Mouse (Mus musculus) forebrain, embryonic 13.5 days (tissue): Measurements from ENCODE around the gene Rps11. TPM values are rescaled to one million over a fixed set of nuclear protein-coding genes. Genes with fewer than 3 reads are reported as not detected.

ENCODE experiments used
- ATAC-seq: fragments of 200-750 bp; cut with Nextera tagmentation; 2 replicates; pipeline ENCODE4 v1.8.0; 2017
- H3K27ac ChIP-seq: fragments of 300-500 bp; sonication (generic); 2 replicates; pipeline ENCODE4 v1.5.1; 2015; ENCODE audit warnings: inconsistent platforms, mild to moderate bottlenecking, moderate library complexity
- H3K27me3 ChIP-seq: fragments of 300-500 bp; sonication (generic); 2 replicates; pipeline ENCODE4 v1.6.1; 2015; ENCODE audit warnings: mild to moderate bottlenecking, inconsistent platforms
- H3K36me3 ChIP-seq: fragments of 300-500 bp; sonication (generic); 2 replicates; pipeline ENCODE4 v1.6.1; 2015; ENCODE audit warnings: mild to moderate bottlenecking, inconsistent platforms; ENCODE audit not compliant: poor library complexity, severe bottlenecking
- H3K4me1 ChIP-seq: fragments of 300-500 bp; sonication (generic); 2 replicates; pipeline ENCODE4 v1.6.1; 2015; ENCODE audit warnings: inconsistent platforms
- H3K4me2 ChIP-seq: fragments of 300-500 bp; sonication (generic); 2 replicates; pipeline ENCODE4 v1.6.1; 2015; ENCODE audit warnings: inconsistent platforms, mild to moderate bottlenecking, moderate library complexity
- H3K4me3 ChIP-seq: fragments of 300-500 bp; sonication (generic); 2 replicates; pipeline ENCODE4 v1.5.1; 2015; ENCODE audit warnings: mild to moderate bottlenecking, inconsistent platforms
- H3K9ac ChIP-seq: fragments of 300-500 bp; sonication (generic); 2 replicates; pipeline ENCODE4 v1.6.1; 2015; ENCODE audit warnings: mild to moderate bottlenecking, inconsistent platforms
- H3K9me3 ChIP-seq: fragments of 300-500 bp; sonication (generic); replicated peaks from 2 replicates; pipeline ENCODE4 v1.6.1; 2016; ENCODE audit warnings: inconsistent platforms
- WGBS: fragments of 180-500 bp; shearing (Covaris S2); methylation state at CpG from one replicate; pipeline ENCODE4 v1.1.7; 2015; 5-methylcytosine and 5-hydroxymethylcytosine counted together
- polyA plus RNA-seq: library from polyadenylated mRNA; unstranded; fragments of >200 nt; fragmentation: Nextera tagmentation; extraction: Ambion mirVana; gene quantifications from 2 replicates; pipeline ENCODE4 v1.2.1, GENCODE M21; 2015

Gene Rps11
- polyA plus RNA-seq, 1 experiment from 2014 or later, result 1,406 TPM

DNA sequence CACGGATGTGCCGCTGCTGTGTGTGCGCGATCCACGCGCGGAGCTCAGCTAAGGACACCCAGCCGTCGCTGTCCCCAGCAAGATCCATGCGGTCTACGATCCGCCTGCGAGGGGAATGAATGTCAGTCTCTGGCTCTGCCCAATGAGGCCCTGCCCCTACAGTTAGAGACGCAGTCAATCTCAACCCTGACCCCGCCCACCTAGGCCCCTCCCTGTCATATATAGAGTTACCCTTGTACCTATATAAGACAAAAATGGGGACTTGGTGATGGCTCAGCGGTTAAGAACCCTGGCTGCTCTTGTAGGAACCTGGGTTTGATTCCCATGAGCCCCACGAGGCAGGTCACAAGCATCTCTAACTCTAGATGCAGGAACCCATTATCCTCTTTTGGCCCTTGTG, 35.6 kb downstream of the Rps11 start:
- no peak overlapping the region for H3K9ac ChIP-seq
- no peak overlapping the region for H3K4me3 ChIP-seq
- H3K4me2 ChIP-seq, result no peak overlapping the region
- H3K4me1 ChIP-seq, result peaks cover 19% of the 10 kb centered on the region
- 94% methylated on average over 17 of the region's 17 CpGs for WGBS
- no peak overlapping the region for H3K27ac ChIP-seq
- ATAC-seq, result no peak
- H3K27me3 ChIP-seq, result no peaks in the 10 kb centered on the region
- no peaks in the 10 kb centered on the region for H3K9me3 ChIP-seq
- peaks cover 40% of the 10 kb centered on the region for H3K36me3 ChIP-seq

GRCm38 (mm10) chr7:45086084-45086483, 38.2 kb downstream of the Rps11 start:
- no peaks in the 10 kb centered on the region for H3K9me3 ChIP-seq
- no peak overlapping the region for H3K4me2 ChIP-seq
- no peak overlapping the region for H3K9ac ChIP-seq
- H3K4me1 ChIP-seq, result peaks cover 3% of the 10 kb centered on the region
- ATAC-seq, result no peak
- no peaks in the 10 kb centered on the region for H3K27me3 ChIP-seq
- H3K27ac ChIP-seq, result no peak overlapping the region
- peaks cover 51% of the 10 kb centered on the region for H3K36me3 ChIP-seq
- H3K4me3 ChIP-seq, result no peak overlapping the region
- WGBS, result 81% methylated on average over 4 of the region's 4 CpGs

DNA sequence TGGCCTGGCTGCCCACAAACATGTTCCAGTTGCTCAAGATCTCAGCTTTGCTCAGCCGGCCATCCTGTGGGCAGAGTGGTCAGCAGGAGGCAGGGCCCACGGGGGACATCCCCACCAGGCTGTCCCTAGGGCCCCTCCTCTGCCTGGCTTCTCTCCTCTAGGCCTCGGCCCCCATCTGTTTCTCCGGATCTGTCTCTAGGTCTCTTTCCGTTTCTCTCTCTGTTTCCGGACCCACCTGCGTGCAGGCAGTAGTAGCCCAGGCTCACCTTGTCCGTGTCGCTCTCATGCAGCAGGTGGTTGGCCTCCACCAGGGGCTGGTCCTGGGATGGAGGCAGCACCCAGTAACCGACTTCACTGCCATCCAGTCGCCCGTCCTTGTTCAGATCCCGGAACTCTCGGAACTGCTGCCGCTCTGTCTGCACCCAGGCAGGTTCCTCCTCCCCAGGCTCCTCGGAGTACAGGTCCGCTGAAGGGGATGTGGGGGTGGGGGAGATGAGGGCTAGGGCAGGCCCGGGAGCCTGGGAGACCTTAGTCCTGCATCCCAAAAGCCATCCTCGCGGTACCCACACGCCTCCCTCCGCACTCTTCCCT, 40.8 kb downstream of the Rps11 start:
- ATAC-seq, result no peak
- Histone ChIP-seq H3K27ac (peak overlapping the region; percentile 35; the same call in 1 of the 2 replicates), H3K9ac (no peak overlapping the region), H3K36me3 (peaks cover 48% of the 10 kb centered on the region), H3K4me2 (no peak overlapping the region), H3K4me1 (no peaks in the 10 kb centered on the region), H3K27me3 (no peaks in the 10 kb centered on the region), H3K9me3 (no peaks in the 10 kb centered on the region), H3K4me3 (no peak overlapping the region)
- WGBS, result 85% methylated on average over 22 of the region's 22 CpGs

- H3K4me3 ChIP-seq, result no peak overlapping the region
- 76% methylated on average over 25 of the region's 25 CpGs for WGBS
- 0 out of 2 replicates have a peak overlapping the region, but pooled peaks have one; percentile 4 for H3K9ac ChIP-seq
- H3K36me3 ChIP-seq, result peaks cover 44% of the 10 kb centered on the region
- no peaks in the 10 kb centered on the region for H3K4me1 ChIP-seq
- H3K27me3 ChIP-seq, result no peaks in the 10 kb centered on the region
- H3K4me2 ChIP-seq, result no peak overlapping the region
- H3K27ac ChIP-seq, result peak overlapping the region; percentile 27
- no peak for ATAC-seq
- H3K9me3 ChIP-seq, result no peaks in the 10 kb centered on the region
Observed at GRCm38 (mm10) chr7:45082401-45083299, 41.6 kb downstream of the Rps11 start.

GRCm38 (mm10) chr7:45081016-45081415, 43.2 kb downstream of the Rps11 start:
- Histone ChIP-seq H3K36me3 (peaks cover 45% of the 10 kb centered on the region), H3K27me3 (no peaks in the 10 kb centered on the region), H3K4me1 (no peaks in the 10 kb centered on the region), H3K9ac (no peak overlapping the region), H3K9me3 (no peaks in the 10 kb centered on the region), H3K4me3 (no peak overlapping the region), H3K4me2 (no peak overlapping the region), H3K27ac (no peak overlapping the region)
- no peak for ATAC-seq
- 39% methylated on average over 5 of the region's 5 CpGs for WGBS

DNA sequence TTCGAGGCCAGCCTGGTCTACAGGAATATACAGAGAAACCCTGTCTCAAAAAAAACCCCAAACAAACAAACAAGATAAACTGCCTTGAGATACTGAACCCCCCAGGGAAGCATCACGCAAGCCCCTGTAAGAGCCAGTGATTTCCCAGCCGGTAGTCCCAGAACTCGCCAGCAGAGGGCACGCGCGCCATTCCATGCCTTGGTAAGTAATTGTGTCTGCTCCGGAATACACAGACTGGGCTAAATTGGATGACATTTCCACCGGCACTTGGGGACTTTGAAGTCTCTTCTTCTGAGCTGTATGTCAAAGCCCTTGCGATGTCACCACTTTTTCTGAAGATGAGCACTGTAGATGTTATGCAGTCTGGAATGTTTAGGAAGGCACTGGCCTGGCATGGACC, 44.4 kb downstream of the Rps11 start:
- no peaks in the 10 kb centered on the region for H3K27me3 ChIP-seq
- no peaks in the 10 kb centered on the region for H3K9me3 ChIP-seq
- peaks cover 50% of the 10 kb centered on the region for H3K36me3 ChIP-seq
- no peak overlapping the region for H3K4me2 ChIP-seq
- peak; percentile 66 for ATAC-seq
- 1% methylated on average over 10 of the region's 10 CpGs for WGBS
- no peak overlapping the region for H3K4me3 ChIP-seq
- no peak overlapping the region for H3K27ac ChIP-seq
- no peaks in the 10 kb centered on the region for H3K4me1 ChIP-seq
- H3K9ac ChIP-seq, result no peak overlapping the region

DNA sequence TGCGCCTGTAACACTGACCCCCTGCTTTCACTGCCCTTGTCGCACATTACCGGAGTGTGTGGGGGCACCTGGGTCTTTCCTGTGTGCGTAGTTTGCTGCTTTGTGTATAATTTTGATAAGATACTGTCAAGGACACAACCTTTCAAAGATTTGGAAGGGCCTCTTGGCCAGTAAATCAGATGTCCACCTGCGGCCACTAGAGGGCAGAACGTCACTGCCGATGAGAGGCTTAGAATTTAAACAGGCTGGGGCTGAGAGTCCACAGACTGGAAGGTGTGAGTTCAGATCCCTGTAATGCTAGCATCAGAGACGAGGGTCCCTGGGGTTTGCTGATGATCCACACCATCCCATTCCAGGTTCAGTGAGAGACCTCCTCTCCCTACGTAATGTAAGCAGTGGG, 45.7 kb downstream of the Rps11 start:
- no peak overlapping the region for H3K4me3 ChIP-seq
- no peaks in the 10 kb centered on the region for H3K4me1 ChIP-seq
- no peak overlapping the region for H3K4me2 ChIP-seq
- H3K27me3 ChIP-seq, result no peaks in the 10 kb centered on the region
- 41% methylated on average over 9 of the region's 9 CpGs for WGBS
- no peaks in the 10 kb centered on the region for H3K9me3 ChIP-seq
- ATAC-seq, result peak; percentile 39; the same call in 1 of the 2 replicates
- no peak overlapping the region for H3K27ac ChIP-seq
- H3K9ac ChIP-seq, result no peak overlapping the region
- peaks cover 54% of the 10 kb centered on the region for H3K36me3 ChIP-seq

- H3K27me3 ChIP-seq, result no peaks in the 10 kb centered on the region
- H3K4me2 ChIP-seq, result no peak overlapping the region
- H3K36me3 ChIP-seq, result peaks cover 52% of the 10 kb centered on the region
- H3K9me3 ChIP-seq, result no peaks in the 10 kb centered on the region
- H3K4me3 ChIP-seq, result no peak overlapping the region
- no peak for ATAC-seq
- no peak overlapping the region for H3K27ac ChIP-seq
- H3K4me1 ChIP-seq, result no peaks in the 10 kb centered on the region
- WGBS, result 88% methylated on average over 2 of the region's 2 CpGs
- no peak overlapping the region for H3K9ac ChIP-seq
Observed at GRCm38 (mm10) chr7:45077829-45078228, 46.4 kb downstream of the Rps11 start.

GRCm38 (mm10) chr7:45077322-45077721, 46.9 kb downstream of the Rps11 start:
- H3K4me2 ChIP-seq, result no peak overlapping the region
- no peaks in the 10 kb centered on the region for H3K27me3 ChIP-seq
- H3K9me3 ChIP-seq, result no peaks in the 10 kb centered on the region
- 89% methylated on average over 14 of the region's 14 CpGs for WGBS
- H3K36me3 ChIP-seq, result peaks cover 49% of the 10 kb centered on the region
- H3K4me1 ChIP-seq, result no peaks in the 10 kb centered on the region
- no peak overlapping the region for H3K27ac ChIP-seq
- no peak overlapping the region for H3K4me3 ChIP-seq
- no peak overlapping the region for H3K9ac ChIP-seq
- ATAC-seq, result no peak

- 92% methylated on average over 30 of the region's 30 CpGs for WGBS
- no peaks in the 10 kb centered on the region for H3K27me3 ChIP-seq
- H3K4me2 ChIP-seq, result no peak overlapping the region
- ATAC-seq, result no peak
- peaks cover 49% of the 10 kb centered on the region for H3K36me3 ChIP-seq
- no peak overlapping the region for H3K27ac ChIP-seq
- no peak overlapping the region for H3K4me3 ChIP-seq
- H3K9me3 ChIP-seq, result no peaks in the 10 kb centered on the region
- H3K9ac ChIP-seq, result no peak overlapping the region; the same call in 1 of the 2 replicates
- no peaks in the 10 kb centered on the region for H3K4me1 ChIP-seq
Observed at GRCm38 (mm10) chr7:45076501-45076900, 47.7 kb downstream of the Rps11 start.

DNA sequence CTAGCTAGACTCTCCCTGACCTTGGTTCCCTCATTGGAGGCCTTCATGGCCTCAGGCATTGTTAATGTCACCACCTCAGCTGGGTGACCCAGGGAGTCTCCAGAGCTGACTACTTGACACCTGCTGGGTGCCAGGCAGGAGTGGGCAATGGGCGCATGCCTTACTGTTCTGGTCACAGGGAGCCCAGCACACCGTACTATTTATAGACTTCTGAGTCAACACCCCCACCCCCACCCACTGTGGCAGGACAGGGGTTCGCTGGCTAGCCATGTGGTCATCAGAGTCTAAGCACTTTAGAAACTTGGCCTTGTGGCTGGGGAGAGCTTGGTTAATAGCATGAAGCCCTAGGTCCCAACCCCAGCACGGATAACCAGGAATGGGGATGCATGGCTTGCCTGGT, 48.8 kb downstream of the Rps11 start:
- no peak overlapping the region for H3K27ac ChIP-seq
- 89% methylated on average over 4 of the region's 4 CpGs for WGBS
- H3K27me3 ChIP-seq, result no peaks in the 10 kb centered on the region
- H3K36me3 ChIP-seq, result peaks cover 49% of the 10 kb centered on the region
- no peak for ATAC-seq
- no peaks in the 10 kb centered on the region for H3K4me1 ChIP-seq
- H3K9ac ChIP-seq, result no peak overlapping the region
- no peak overlapping the region for H3K4me3 ChIP-seq
- H3K9me3 ChIP-seq, result no peaks in the 10 kb centered on the region
- no peak overlapping the region for H3K4me2 ChIP-seq

- H3K4me3 ChIP-seq, result no peak overlapping the region
- H3K27ac ChIP-seq, result no peak overlapping the region
- H3K9ac ChIP-seq, result no peak overlapping the region
- 92% methylated on average over 12 of the region's 12 CpGs for WGBS
- no peaks in the 10 kb centered on the region for H3K4me1 ChIP-seq
- no peaks in the 10 kb centered on the region for H3K9me3 ChIP-seq
- peaks cover 49% of the 10 kb centered on the region for H3K36me3 ChIP-seq
- no peaks in the 10 kb centered on the region for H3K27me3 ChIP-seq
- no peak for ATAC-seq
- no peak overlapping the region for H3K4me2 ChIP-seq
Observed at GRCm38 (mm10) chr7:45073949-45074348, 50.3 kb downstream of the Rps11 start.
